Comparison of ENCODE assay signal across 1 mouse cellular context in the genomic region with DNA sequence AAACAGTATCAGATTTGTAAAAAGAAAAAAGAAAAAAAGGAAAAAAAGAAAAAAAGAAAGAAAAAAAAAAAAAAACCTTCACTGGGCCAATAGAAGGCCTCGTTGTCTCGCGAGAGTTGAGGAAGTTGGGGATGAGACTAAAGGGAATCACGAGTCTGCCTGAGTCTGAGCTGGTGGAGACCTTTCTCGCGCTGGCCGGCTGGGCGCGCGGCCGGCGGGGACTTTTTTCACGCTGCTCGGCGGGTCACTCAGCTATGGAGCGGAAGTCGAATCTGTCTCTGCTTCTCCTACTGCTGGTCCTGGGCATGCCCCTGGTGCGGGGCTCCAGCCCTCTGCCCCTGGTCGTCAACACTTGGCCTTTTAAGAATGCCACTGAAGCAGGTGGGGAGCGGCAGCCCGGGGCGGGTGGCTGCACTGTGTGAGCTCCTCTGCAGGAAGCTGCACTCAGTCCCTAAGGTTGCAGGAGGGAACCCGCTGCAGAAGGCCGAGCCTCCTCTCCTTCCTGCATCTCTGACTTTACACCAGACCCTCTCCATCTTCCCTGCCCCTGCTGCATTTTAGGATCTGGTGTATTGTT.
A peak's percentile ranks its signal among the peaks of the same experiment; 100 is the strongest.
TF ChIP-seq lines count a peak whose summit lies in the region.

A gene (plus strand): TSS at position 177 of the 577 bp plus-strand sequence.

TF ChIP-seq in MEL, 35 proteins besides CTCF, POLR2A, EP300 and RAD21 (continued from another document):
- peak; percentile 82 for TF ChIP-seq HCFC1 (IDR thresholded peaks at IDR 0.05; ENCODE audit: low read depth, low read length)
- TF ChIP-seq NRF1 (IDR thresholded peaks at IDR 0.05; ENCODE audit: insufficient read depth, low read depth, low read length, poor library complexity, severe bottlenecking): peak; percentile 40; the same call in 1 of the 2 replicates
- no peak for TF ChIP-seq UBTF (IDR thresholded peaks at IDR 0.05; ENCODE audit: borderline replicate concordance, insufficient read depth, low read depth, low read length)
- peak; percentile 64; the same call in 1 of the 2 replicates for TF ChIP-seq ELF1 (IDR thresholded peaks at IDR 0.05; ENCODE audit: low read depth, low read length)
- no peak for TF ChIP-seq E2F4 (IDR thresholded peaks at IDR 0.05; ENCODE audit: borderline replicate concordance, low read depth, low read length)
- TF ChIP-seq TCF12 (IDR thresholded peaks at IDR 0.05; ENCODE audit: low read depth, low read length): peak; percentile 40
- TF ChIP-seq POLR2AphosphoS5 (IDR thresholded peaks at IDR 0.05; ENCODE audit: borderline replicate concordance, low read depth, low read length): no peak
- TF ChIP-seq POLR2AphosphoS2 (IDR thresholded peaks at IDR 0.05; ENCODE audit: low read length): 0 out of 2 replicates have a peak, but pooled peaks have one; percentile 56
- 0 out of 2 replicates have a peak, but pooled peaks have one; percentile 61 for TF ChIP-seq CHD1 (IDR thresholded peaks at IDR 0.05; ENCODE audit: low read depth, low read length)
